Mouse (Mus musculus): ENCODE measurements around the gene Nectin3.

DNA sequence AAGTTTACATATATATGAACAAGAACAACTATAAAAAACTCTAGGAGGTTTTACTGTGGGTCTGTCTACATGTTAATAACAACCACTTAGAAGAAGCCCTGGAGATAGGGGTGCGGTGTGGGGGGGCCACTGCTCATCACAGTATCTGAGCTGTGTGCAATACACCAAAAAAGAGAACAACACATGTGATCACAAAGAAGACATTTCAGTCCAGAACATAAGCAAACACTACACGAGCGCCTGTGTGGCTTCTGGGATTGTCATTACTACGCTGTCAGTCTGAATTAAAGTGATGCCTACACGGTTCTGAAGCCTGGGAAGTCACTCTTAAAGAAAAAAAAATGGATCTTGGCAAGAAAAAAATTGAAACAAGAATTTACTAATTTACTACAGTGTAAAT lies 67.0 kb downstream of the Nectin3 start:
- TF ChIP-seq CTCF (IDR thresholded peaks at IDR 0.05 in 2 of 3, conservative IDR thresholded peaks at IDR 0.05 in 1 of 3; ENCODE audit: control insufficient read depth in 1 of 3, insufficient read depth in 1 of 3, low read depth in 2 of 3, low read length in 3 of 3, poor library complexity in 1 of 3, severe bottlenecking in 1 of 3) (no peak), EP300 (IDR thresholded peaks at IDR 0.05; ENCODE audit: low read depth in 1 of 2, low read length in 2 of 2) (no peak), POLR2A (IDR thresholded peaks at IDR 0.05; ENCODE audit: control insufficient read depth in 1 of 2, insufficient read depth in 1 of 2, low read depth in 1 of 2, low read length in 2 of 2, poor library complexity in 1 of 2) (no peak), NELFE (IDR thresholded peaks at IDR 0.05; ENCODE audit: low read depth, low read length) (no peak)
